Mouse (Mus musculus): Measurements from ENCODE around the gene Stx6.
"Not testable (repeated sequence)": the region's sequence is repeated elsewhere in the genome, so short reads cannot be mapped to it uniquely, and the experiment has no call there.

Gene Stx6

GRCm38 (mm10) chr1:155169935-155170334 lies 11.4 kb downstream of the Stx6 start:
- DNase-seq (ENCODE audit: low spot score) = no peak

- no peak for DNase-seq (ENCODE audit: low spot score)
These were observed 14.6 kb downstream of the Stx6 start for GRCm38 (mm10) chr1:155172895-155173643.

- DNase-seq (ENCODE audit: low spot score) = not testable (repeated sequence)
These were observed 15.1 kb downstream of the Stx6 start for GRCm38 (mm10) chr1:155173644-155174016.

- DNase-seq (ENCODE audit: low spot score) = no peak
These were observed 15.9 kb downstream of the Stx6 start for GRCm38 (mm10) chr1:155174424-155174823.

- DNase-seq (ENCODE audit: low spot score) = no peak
These were observed 19.8 kb downstream of the Stx6 start for GRCm38 (mm10) chr1:155178192-155178924.

GRCm38 (mm10) chr1:155184191-155184590 lies 25.7 kb downstream of the Stx6 start:
- DNase-seq (ENCODE audit: low spot score) = no peak

- no peak for DNase-seq (ENCODE audit: low spot score)
These were observed 30.1 kb downstream of the Stx6 start for GRCm38 (mm10) chr1:155188656-155189055.

DNA sequence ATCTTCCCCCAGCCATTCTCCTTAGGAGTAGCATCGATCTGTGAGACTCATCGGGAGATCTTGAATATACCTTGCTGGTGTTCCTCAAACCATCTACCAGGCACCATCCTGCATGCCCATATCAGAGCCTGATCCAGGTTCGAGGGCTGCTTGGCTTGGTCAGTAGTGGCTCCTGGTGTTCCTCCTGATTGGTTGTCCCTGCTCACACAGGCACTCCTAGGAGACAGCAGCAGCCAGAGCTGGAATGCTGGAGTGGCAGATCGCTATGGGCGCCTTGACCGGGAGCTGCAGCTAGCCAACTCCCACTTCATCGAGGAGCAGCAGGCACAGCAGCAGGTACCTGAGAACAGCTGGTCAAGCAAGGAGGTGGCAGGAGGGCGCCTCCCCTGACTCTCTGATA lies 32.7 kb downstream of the Stx6 start:
- DNase-seq (ENCODE audit: low spot score) = no peak

DNA sequence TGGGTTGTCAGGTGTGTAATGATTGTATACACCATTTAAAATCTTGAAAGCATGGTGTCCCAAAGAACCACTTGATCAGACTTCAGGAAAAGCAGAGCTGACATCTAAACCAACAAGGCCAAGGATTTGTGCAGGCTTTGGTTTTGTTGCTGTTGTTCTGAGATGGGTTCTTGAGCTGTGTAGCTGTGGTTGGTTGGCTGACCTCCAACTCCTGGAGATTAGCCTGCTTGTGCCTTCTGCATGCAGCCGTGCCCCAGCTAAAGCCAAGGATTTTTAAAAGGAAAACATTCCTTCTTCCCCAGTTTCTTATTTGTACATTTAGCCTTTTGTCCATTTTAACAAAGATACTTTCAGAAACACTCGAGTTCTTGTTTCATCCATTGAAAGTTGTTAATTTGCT lies 33.2 kb downstream of the Stx6 start:
- DNase-seq (ENCODE audit: low spot score) = no peak

DNA sequence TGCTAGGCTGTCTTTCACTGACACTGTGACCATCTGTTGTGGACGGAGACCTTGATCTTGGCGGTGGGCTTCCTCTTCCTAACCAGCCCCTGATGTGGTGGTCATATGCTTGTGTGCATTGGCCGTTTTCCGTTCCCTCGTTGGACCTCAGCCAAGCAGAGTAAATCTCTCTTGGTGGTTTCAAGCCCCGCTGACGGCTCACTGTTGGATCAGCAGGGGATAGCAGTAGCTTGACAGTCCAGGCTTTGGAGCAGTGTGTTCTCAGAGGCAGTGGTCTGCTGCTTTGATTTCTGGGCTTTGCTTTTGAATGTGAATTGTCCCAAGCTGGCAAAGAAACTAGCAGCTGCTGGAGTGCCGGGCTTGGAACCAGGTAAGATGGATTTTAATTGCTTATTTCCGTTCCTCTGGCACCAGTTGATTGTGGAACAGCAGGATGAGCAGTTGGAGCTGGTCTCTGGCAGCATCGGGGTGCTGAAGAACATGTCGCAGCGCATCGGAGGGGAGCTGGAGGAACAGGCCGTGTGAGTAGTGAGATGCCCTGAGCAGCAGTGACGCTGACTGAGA lies 34.4 kb downstream of the Stx6 start:
- DNase-seq (ENCODE audit: low spot score) = no peak

DNA sequence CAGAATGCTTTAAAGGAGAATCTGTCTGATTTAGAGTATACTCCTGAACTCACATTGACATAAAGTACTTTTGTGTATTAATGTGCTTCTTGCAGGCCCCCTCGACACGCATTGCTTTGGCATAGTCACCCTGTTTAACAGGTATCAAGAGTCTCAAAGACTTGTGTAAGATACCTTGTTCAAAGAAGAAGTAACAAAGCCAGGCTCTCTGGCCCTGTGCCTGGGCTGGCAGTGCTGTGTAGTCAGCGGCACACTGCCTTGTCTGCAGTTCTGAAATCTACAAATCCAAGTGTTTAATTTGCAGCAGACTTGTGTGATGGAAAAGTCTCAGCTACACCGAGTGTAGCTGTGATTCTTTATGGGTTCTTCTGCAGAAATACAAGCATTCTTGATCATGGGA lies 38.2 kb downstream of the Stx6 start:
- DNase-seq (ENCODE audit: low spot score) = no peak

- no peak for DNase-seq (ENCODE audit: low spot score)
These were observed 41.0 kb downstream of the Stx6 start for GRCm38 (mm10) chr1:155199522-155199921.

- no peak for DNase-seq (ENCODE audit: low spot score)
These were observed 42.5 kb downstream of the Stx6 start for GRCm38 (mm10) chr1:155200967-155201366.

- DNase-seq (ENCODE audit: low spot score) = no peak
These were observed 42.9 kb downstream of the Stx6 start for GRCm38 (mm10) chr1:155201373-155201879.

DNA sequence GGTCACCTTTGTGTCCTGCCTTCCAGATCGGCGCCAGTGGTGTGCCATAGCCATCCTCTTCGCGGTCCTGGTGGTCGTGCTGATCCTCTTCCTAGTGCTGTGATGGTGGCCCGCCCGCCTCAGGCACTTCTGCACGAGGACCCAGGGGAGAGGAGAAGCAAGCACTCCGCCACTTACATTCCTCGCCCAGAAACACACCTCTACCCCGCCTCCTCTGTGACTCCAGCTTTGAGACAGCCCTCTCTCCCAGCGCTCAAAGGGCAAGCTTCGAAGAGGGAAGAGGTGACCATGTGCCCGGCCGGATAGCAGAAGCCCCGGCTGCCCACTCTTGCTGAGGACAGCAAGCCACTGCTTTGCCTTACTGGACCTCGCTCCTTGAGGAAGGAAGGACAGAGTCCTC lies 43.4 kb downstream of the Stx6 start:
- no peak for DNase-seq (ENCODE audit: low spot score)

DNA sequence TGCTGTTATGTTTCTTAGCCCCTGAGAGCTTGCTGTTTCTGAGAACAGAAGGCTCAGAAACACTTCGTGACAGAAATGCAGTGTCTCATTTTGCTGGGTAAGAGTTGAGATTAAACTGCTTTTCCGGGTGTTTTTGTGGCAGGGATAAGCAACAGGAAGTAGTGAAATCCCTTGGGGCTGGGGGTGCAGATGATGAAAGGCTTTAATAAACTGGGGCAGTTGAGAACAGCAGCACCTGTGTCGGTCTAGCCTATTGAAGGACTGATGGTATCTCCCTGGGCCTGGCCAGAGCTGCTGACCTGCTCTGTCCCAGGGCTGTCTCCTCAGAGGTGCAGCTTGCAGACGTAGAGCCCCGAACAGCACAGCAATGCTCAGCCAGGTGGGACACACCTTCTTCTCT lies 44.0 kb downstream of the Stx6 start:
- DNase-seq (ENCODE audit: low spot score) = no peak

DNA sequence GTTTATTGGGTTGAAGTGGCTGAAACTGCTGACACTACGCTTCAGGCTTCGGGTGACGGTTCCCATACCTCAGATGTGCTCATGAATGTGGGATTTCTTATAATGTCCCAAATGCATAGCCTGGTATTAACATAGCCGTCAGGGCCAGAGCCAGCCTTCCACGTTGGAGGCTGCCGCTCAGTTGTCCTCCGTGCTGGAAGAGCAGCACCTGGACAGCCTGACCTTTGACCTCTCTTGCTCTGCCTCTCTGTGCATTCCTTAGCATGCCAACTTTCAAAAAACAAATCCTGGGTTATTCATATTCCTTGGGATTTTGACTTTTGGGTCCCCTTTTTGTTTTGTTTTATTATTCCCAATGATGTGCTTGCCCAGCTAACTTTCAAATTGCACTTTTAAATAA lies 44.6 kb downstream of the Stx6 start:
- DNase-seq (ENCODE audit: low spot score) = no peak

DNA sequence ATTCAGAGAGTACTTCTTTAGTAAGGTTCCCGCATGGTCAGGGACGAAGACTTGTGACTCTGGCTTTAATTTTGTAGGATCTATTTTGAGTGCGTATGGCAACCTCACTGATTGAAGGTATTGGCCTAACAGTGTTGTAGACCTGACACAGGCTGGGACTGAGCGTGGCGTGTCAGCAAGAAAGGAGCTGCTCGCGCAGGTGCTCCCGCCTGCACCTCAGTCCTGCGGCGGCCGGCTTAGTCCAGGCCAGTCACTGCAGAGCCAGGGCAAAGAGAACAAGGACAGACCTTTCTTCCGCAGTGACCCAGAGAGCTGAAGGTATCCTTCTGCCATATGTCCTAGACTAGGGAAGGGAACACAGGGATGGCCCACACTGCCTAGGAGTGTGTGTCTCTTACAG lies 45.4 kb downstream of the Stx6 start:
- DNase-seq (ENCODE audit: low spot score) = no peak

DNA sequence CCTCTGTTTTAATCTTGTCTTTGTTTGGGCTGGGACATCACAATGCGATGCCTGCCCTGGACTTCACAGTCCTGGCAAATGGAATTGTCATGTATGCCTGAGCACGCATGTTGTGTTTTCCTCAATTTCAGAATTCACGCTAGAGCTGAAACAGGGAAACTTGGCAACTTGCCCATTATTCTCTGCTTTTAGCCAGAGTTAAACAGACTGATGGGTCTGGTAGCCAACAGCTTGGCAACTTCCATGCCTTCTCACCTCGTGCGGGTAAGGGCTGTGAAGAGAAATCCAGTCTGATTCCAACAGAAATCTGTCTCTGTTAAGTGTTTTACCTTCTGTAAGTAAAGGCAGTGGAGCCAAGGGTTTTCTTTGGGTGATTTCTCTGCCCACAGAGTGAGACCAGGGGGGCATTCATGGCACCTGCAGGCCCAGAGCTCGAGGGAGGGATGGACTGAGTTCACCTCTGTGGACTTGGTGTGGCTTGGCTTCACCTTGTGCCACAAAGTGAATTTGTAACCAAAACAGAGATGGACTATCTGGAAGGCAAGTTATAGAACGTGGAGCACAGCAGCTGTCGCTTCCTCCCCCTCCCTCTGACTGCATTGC lies 46.1 kb downstream of the Stx6 start:
- DNase-seq (ENCODE audit: low spot score) = no peak

DNA sequence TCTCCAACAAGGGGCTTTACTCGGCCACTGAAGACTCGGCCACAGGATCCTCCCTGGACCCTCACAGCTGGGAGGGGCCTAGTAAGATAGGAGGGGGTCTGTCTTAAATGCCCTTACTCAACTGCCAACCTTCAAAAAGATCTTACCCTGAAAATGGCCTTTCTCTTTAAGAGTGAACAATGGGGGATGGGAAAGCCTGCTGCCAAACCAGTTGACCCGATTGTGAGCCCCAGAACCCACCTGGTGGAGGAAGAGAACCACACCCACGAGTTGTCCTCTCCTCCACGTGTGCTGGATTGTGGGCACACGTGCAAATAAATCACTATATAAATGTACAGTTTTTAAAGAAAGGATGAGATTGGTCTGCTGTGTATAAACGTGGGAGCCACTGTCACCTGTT lies 46.8 kb downstream of the Stx6 start:
- DNase-seq (ENCODE audit: low spot score) = no peak

DNA sequence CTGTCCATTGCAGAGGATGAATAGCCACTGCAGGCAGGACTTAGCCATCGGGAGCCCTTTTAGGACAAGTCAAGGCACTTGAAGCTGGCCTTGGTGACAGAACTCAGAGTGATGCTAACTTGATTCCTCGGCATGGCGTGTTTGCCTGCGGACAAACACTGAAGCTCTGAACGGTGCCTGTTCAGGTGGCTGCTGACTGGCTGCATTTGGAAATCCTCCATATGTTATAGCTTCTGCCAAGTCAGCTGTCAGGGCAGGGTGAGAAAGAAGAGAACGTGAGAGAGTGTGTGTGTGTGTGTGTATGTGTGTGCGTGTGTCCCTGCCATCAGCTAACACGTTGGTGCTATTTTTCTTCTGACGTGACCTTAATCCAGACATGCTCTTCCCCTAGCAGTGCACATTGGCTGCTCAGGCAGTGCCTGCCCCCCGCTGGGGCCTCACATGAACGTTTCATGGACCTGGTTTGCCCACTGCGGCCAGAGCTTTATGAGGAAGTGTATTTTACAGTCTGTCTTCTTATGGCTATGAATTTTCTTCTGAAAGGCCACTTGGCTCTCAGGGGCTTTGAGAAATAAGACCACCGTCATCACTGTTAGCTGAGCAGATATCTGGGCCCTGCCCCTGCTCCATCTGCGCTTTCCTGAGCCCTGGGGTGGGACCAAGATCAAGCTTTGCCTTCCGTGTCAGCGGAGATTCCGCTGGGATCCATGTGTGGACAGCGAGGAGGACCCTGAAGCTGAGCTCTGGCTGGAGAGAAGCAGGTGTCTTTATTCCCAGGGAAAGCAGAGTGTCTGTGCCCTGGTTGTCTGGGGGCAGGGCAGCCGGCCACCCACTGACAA lies 47.5 kb downstream of the Stx6 start:
- DNase-seq (ENCODE audit: low spot score) = no peak

DNA sequence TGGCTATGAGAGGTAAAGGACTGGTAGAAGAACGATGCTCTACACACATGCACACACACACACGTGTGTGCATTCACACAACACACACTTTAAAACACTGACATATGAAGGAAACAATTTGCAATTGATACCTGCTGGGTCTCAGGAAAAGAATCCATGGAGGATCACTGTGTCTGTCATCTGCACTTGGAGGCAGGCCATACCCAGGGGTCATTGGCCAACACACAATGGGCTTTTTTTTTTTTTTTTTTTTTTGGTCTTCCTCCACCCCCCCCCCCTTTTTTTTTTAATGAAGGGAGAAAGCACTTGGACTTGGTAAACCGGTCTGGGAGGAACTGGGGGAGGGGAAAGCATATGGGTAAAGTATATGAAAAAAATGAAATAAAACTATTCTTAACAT lies 49.3 kb downstream of the Stx6 start:
- no peak for DNase-seq (ENCODE audit: low spot score)

All from ovary, postnatal 10 days (tissue).